Comparison of ENCODE assay signal across 8 mouse cellular contexts in genomic region chr11:99307579-99307978, GRCm38 (mm10). TPM values are rescaled to one million over a fixed set of nuclear protein-coding genes. Genes with fewer than 3 reads are reported as not detected.
DNase-seq lines count a peak whose midpoint lies in the region; ATAC-seq lines count a peak whose summit lies in the region.

No protein-coding gene starts in this region.

- intact Hi-C loops in left cerebral cortex, postnatal 36 days (cut with DNase I) = no loop called here

- no peak for ATAC-seq in erythroid progenitor cell, adult 5-6 weeks (replicated peaks; ENCODE audit: low FRiP score, poor library complexity, severe bottlenecking)

- DNase-seq in ovary, postnatal 10 days (ENCODE audit: low spot score) = peak; percentile 9
- no peak for DNase-seq in ovary, adult 18-20 months (ENCODE audit: low spot score)
- peak; percentile 31 to 84 for DNase-seq in adrenal gland, adult (ENCODE audit: inconsistent age in 2 of 2, low spot score in 1 of 2)
- peak; percentile 82 for DNase-seq in embryo, embryonic 10.5 days (ENCODE audit: low spot score)
- DNase-seq in induced T-regulatory cell, adult 2 months (ENCODE audit: low read depth) = peak; percentile 83
- DNase-seq in left cerebral cortex, postnatal 36 days (ENCODE audit: low spot score in 2 of 2) = peak; percentile 24 to 37
- peak; percentile 76 for DNase-seq in retina, embryonic 14.5 days (ENCODE audit: low spot score)

RNA-seq across cellular contexts. Expression of gene Krt25, which starts 15.2 kb away (rescaled TPM):
- total RNA-seq in left cerebral cortex, postnatal 36 days (2021) = not detected
- total RNA-seq in erythroid progenitor cell, adult 5-6 weeks (2015; ENCODE audit: low replicate concordance) = not detected in 2 replicates
- total RNA-seq in erythroid progenitor cell, adult 5-6 weeks (2017; ENCODE audit: low replicate concordance) = not detected in 2 replicates

RNA-seq across cellular contexts. Expression of gene Krt24, which starts 22.5 kb away (rescaled TPM):
- not detected for total RNA-seq in left cerebral cortex, postnatal 36 days (2021)
- total RNA-seq in erythroid progenitor cell, adult 5-6 weeks (2015; ENCODE audit: low replicate concordance) = not detected in 2 replicates
- total RNA-seq in erythroid progenitor cell, adult 5-6 weeks (2017; ENCODE audit: low replicate concordance) = not detected in 2 replicates

RNA-seq across cellular contexts. Expression of gene Krt26, which starts 30.2 kb away (rescaled TPM):
- total RNA-seq in left cerebral cortex, postnatal 36 days (2021) = not detected
- not detected in 2 replicates for total RNA-seq in erythroid progenitor cell, adult 5-6 weeks (2015; ENCODE audit: low replicate concordance)
- total RNA-seq in erythroid progenitor cell, adult 5-6 weeks (2017; ENCODE audit: low replicate concordance) = 0.68 TPM in 1 of 2 replicates, not detected in the other

RNA-seq across cellular contexts. Expression of gene Krt27, which starts 43.3 kb away (rescaled TPM):
- not detected for total RNA-seq in left cerebral cortex, postnatal 36 days (2021)
- total RNA-seq in erythroid progenitor cell, adult 5-6 weeks (2015; ENCODE audit: low replicate concordance) = not detected in 2 replicates
- not detected in 2 replicates for total RNA-seq in erythroid progenitor cell, adult 5-6 weeks (2017; ENCODE audit: low replicate concordance)
